Mouse (Mus musculus) kidney, adult 18-20 months (tissue): ENCODE results near the gene St7l.
"Not testable (repeated sequence)": the region's sequence is repeated elsewhere in the genome, so short reads cannot be mapped to it uniquely, and the experiment has no call there.

Experiments used
- DNase-seq: peaks from one replicate; pipeline ENCODE4 v3.0.0; 2021

The St7l gene

GRCm38 (mm10) chr3:104863786-104864650 lies at the start of gene St7l, which contains the start of gene Capza1:
Gene St7l (plus strand): TSS chr3:104864005.
Gene Capza1 (minus strand): TSS chr3:104864505.
- peak; percentile 90 for DNase-seq

DNA sequence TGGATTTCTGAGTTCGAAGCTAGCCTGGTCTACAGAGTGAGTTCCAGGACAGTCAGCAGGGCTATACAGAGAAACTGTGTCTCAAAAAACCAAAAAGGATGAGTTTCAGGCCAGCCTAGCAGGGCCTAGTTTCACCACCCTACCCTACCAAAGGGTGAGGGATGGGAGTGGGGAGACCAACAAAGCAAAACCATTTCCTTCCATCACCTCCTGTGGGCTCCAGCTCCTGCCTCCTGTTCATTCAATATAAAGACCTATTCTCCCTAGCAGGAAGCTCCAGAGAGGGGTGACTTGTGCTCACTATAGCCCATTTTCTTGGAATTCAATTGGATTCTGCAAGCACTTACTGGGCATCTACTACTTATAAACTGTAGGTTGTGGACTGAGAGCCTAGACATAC lies 49.1 kb upstream of the St7l start:
- DNase-seq: no peak

GRCm38 (mm10) chr3:104815346-104815745 lies 48.5 kb upstream of the St7l start:
- DNase-seq: no peak

DNA sequence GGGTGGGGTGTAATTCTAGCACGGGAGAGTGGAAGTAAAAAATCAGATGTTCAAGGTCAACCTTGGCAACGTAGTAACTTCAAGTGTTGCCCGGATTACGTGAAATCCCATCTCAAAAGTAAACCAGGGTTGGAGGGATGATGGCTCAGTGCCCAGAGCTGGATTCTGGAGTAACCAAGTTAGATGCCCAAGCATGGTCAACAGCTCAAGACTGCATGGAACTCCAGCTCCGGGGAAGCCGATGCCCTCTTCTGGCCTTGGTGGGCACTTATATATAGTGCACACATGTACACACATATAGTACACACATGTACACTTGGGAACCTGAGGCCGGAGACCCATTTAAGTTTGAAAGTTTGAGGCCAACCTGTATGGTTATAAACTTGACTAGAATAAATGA lies 47.7 kb upstream of the St7l start:
- no peak for DNase-seq

DNA sequence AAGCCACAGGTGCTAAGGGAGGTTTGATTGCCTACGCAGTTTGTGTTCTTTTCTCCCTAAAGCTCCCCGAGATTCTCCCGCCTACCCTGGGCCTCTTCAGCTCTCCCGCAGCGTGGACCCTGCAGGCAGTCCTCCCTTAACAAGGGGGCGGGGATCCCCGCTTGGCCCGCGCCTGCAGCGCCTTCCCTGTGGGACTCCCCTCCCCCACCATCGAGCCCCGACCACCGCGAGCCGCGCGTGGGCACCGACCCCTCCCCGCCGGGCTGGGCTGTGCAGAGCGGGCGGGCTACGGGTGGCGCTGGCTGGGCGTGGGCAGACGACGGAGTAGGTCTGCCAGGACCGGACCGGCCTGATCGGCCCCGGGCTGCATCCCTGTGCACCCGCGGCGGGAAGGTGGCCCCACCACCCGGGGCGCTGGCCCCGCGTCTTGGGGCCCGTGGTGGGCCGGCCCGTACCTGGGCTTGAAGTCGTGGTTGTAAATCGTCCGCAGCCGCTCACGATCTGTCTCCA lies 46.3 kb upstream of the St7l start:
- DNase-seq: peak; percentile 80

DNA sequence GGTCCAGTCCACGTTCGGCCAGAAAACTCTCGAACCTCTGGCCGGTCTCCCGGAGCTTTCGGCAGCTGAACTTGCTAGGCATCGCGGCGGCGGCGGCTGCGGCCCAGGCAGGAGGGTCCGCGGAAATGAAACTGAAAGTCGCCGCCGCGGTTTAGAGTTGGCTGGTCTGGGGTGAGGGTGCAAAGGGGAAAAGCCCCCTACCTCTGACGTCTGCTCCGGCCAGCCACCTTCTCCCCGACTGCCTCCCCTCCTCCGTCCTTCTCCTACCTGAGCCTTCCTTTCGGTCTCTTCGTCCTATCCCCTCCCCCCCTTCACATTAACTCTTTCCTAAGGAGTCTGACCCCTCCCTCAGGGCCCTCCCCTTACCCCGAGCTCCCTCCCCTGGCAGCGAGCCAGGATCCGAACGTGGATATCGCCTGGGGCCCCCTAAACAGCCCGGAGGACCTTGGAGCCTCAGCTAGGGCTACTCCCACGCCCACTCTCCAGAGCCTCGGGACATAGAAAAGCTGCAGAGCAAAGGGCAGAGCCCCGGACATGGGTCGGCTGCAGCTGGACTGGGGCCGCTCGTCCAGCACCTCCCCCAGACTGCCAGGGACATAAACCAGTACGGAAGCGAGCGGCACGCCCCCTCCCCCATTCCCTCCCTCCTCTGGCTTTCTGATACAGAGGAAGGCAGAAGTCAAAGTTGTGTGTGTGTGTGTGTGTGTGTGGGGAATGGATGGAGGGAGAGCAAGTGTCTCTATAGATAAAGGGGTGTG lies 45.6 kb upstream of the St7l start, which contains the start of gene Mov10:
Mov10 (minus strand) TSS at position 573 of the 758 bp plus-strand sequence.
- peak; percentile 79 for DNase-seq

- no peak for DNase-seq
These were observed 45.1 kb upstream of the St7l start for GRCm38 (mm10) chr3:104818749-104819134.

GRCm38 (mm10) chr3:104820426-104820825 lies 43.4 kb upstream of the St7l start:
- DNase-seq: no peak

DNA sequence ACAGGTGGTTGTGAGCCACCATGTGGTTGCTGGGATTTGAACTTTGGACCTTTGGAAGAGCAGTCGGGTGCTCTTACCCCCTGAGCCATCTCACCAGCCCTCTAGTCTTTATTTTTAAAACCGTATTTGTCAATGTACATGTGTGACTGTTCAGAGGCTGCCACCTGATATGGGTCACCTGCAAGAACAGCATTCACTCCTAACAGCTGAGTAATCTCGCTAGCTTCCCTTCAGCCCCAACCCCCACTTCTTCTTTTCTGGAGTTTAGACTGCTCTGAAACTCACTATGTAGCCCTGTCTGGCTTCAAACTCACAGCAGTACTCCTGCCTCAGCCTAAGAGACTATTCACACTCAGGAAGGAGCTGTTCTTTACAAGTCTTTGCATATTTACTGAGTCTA lies 41.4 kb upstream of the St7l start:
- no peak for DNase-seq

- DNase-seq: no peak
These were observed 28.0 kb upstream of the St7l start for GRCm38 (mm10) chr3:104835797-104836196.

DNA sequence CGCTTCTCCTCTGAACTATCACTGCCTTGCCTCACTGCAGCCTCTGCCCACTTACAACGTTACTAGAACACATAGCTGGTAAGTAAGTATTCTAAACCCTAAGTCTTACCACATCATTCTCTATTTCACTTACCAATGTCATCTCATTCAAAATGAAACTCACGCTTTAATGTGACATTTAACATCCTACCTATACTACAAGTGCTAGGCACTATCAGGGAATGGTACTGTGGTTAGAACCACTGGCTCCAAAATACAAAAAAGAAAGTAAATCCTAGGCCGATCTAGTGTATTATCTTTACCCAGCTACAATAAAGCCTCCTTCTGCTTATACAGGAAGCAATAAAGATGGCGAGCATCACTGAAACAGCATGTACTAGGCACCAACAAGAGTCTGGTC lies 22.8 kb upstream of the St7l start:
- DNase-seq: no peak

DNA sequence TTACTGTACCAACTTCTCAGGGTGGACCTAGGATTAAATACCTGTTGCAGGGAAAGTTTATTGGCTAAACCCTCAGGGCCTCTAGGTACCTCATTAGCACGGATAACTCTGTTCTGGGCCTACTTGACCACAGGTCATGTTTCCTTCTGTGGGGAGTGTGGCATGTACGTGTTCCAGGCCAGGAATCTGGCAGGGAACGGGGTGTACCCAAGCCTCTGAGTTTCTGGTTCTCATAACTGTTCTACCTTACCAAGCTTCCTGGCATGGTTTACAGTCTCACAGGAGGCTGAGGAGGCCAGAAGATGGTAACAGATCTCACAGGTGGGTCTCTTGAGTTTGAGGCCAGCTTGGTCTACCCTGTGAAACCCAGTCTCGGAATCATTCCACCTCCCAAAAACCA lies 17.2 kb upstream of the St7l start:
- DNase-seq: peak; percentile 21

GRCm38 (mm10) chr3:104854465-104854864 lies 9.3 kb upstream of the St7l start:
- no peak for DNase-seq

DNA sequence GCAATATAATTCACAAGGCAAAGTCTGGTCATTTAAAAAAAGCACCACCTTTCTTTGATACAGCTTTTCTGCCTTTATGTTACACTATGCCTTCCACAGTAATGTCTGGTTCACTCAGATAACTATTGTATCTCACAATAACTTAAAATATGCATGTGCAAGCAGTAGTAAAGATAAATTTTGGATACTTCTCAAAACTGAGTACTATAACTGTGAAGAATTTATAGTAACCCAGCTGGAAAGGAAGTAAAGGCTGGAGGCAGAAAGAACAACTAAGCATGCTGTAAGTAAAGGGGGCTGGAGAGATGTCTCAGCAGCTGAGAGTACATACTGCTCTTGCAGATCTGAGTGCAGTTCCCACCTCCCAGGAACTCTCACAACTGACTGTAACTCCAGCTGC lies 8.9 kb upstream of the St7l start:
- no peak for DNase-seq

- no peak for DNase-seq
These were observed 7.7 kb upstream of the St7l start for GRCm38 (mm10) chr3:104856106-104856505.

GRCm38 (mm10) chr3:104858560-104858959 lies 5.2 kb upstream of the St7l start:
- no peak for DNase-seq

DNA sequence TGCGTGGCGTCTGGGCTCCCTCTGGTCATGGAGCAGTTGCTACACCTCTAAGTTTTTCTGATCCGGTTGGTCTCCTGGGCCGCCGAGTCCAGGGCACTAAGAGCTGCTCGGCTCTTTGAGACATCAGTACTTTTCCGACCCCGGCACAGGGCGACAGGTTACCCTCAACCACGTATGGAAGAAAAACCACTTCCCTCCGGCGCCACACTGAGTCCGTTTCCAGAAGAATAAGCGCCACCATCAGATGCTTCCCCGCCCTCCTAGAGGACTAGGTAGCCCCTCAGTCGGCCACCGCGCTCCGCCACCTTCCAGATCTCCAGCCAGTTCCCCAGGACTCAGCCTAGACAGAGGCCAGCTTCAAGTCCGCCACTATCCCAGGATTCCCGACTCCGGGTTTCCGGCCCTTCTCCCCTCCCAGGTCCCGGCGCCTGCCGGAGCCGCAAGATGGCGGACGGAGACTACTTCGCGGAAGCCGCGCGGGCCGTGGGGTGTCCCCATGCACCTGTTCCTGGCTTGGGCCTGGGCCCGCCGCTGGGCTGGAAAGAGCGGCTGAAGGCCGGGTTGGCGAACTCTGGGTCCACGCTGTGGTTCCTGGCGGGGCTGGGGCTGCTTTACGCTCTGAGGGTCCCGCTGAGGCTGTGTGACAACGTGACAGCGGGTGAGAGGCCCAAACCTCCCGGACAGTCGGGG lies 991 bp downstream of the St7l start:
- peak; percentile 92 for DNase-seq

GRCm38 (mm10) chr3:104865341-104865788 lies 1.6 kb downstream of the St7l start:
- no peak for DNase-seq

GRCm38 (mm10) chr3:104866674-104867073 lies 2.9 kb downstream of the St7l start:
- not testable (repeated sequence) for DNase-seq

- no peak for DNase-seq
These were observed 5.8 kb downstream of the St7l start for GRCm38 (mm10) chr3:104869611-104870010.

DNA sequence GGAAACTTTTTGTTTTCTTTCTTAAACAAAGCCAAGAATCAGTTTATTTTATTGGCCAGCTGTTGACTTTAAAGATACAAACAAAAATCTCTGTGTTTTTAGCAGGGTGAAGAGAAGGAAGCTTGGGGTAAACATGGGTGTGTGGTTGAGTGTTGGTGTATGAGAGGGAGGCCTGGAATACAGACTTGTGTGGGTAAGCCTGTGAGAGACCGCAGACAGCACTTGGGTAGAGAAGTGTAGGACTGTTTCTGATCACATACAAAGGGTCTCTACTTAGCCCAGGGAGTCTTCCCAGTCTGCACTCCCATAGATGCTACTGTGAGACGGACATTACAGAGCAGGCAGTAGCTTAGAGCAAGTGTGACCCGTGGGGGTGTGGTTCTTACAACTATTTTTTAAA lies 24.8 kb downstream of the St7l start:
- DNase-seq: no peak

DNA sequence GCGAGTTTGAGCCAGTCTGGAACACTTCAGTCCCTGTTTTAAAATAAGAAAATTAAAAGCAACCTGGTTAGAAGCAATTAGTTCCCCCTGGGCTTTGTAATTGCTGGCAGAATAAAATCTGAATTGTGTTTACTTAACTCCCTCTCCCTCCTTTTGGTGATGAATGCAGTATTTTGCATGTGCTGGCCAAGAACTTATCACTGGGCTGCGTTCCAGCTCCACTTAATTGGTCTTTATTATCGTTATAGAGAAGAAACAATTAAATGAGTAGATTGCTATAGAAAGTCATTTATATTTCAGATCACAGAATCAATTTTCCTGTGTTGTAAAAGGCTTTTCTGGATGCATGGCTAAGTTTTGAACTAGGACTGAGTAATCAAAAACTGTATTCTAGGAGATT lies 32.3 kb downstream of the St7l start:
- DNase-seq: no peak

- no peak for DNase-seq
These were observed 37.3 kb downstream of the St7l start for GRCm38 (mm10) chr3:104901154-104901553.
